Mouse (Mus musculus) lung, postnatal 14 days (tissue): ENCODE results near the gene Wdr34.
A peak's percentile ranks its signal among the peaks of the same experiment; 100 is the strongest.

Source experiments
- DNase-seq: peaks from one replicate; pipeline ENCODE4 v3.0.0; 2021

The Wdr34 gene

GRCm38 (mm10) chr2:30026997-30027396 lies 21.7 kb downstream of the Wdr34 start:
- no peak for DNase-seq

- no peak for DNase-seq
These were observed 23.2 kb downstream of the Wdr34 start for GRCm38 (mm10) chr2:30025454-30025853.

GRCm38 (mm10) chr2:30014326-30014966 lies 34.2 kb downstream of the Wdr34 start:
- peak; percentile 76 for DNase-seq

- peak; percentile 66 for DNase-seq
These were observed 37.8 kb downstream of the Wdr34 start for GRCm38 (mm10) chr2:30010840-30011281.

DNA sequence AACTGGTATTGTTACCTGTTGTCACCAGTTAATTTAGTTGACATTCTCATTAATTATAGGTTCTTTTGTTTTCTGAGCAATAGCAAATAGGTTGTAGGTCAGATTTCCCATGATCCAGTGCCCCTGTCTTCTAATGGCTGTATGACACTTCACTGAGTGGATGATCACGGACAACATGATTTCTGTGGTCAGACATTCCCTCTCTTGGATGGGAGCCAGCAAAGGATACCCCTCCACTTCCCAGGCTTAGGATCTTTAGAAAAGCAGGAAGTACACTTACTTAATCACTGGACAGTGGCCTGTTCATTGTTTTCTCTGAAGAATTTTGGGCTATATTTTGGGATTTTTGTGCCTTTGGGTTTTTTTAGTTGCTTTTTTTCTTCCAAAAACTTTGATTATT lies 39.6 kb downstream of the Wdr34 start:
- no peak for DNase-seq

GRCm38 (mm10) chr2:29991962-29992361 lies 56.7 kb downstream of the Wdr34 start:
- DNase-seq: no peak
